Mouse (Mus musculus) hindbrain, postnatal 0 days (tissue): ENCODE measurements around the gene Gm42878. TPM values are rescaled to one million over a fixed set of nuclear protein-coding genes. Genes with fewer than 3 reads are reported as not detected.
"Not testable (repeated sequence)": the region's sequence is repeated elsewhere in the genome, so short reads cannot be mapped to it uniquely, and the experiment has no call there.

Source experiments
- ATAC-seq: fragments of 200-750 bp; cut with Nextera tagmentation; 2 replicates; pipeline ENCODE4 v1.8.0; 2017; ENCODE audit warnings: mild to moderate bottlenecking, moderate TSS enrichment, moderate library complexity
- DNase-seq: peaks from one replicate; pipeline ENCODE4 v3.0.0-alpha.2; 2015; ENCODE audit warnings: low spot score
- H3K27ac ChIP-seq: fragments of 300-500 bp; sonication (generic); 2 replicates; pipeline ENCODE4 v1.5.1; 2014; ENCODE audit warnings: mild to moderate bottlenecking
- H3K27me3 ChIP-seq: fragments of 300-500 bp; sonication (generic); 2 replicates; pipeline ENCODE4 v1.6.1; 2014; ENCODE audit warnings: low read length, mixed read lengths; ENCODE audit not compliant: insufficient read depth
- H3K36me3 ChIP-seq: fragments of 300-500 bp; sonication (generic); 2 replicates; pipeline ENCODE4 v1.6.1; 2014; ENCODE audit warnings: low read length, mixed read lengths; ENCODE audit not compliant: insufficient read depth
- H3K4me1 ChIP-seq: fragments of 300-500 bp; sonication (generic); 2 replicates; pipeline ENCODE4 v1.6.1; 2014; ENCODE audit warnings: antibody characterized with exemption, low read length, mixed read lengths; ENCODE audit not compliant: insufficient read depth
- H3K4me2 ChIP-seq: fragments of 300-500 bp; sonication (generic); 2 replicates; pipeline ENCODE4 v1.6.1; 2014; ENCODE audit warnings: low read depth, mild to moderate bottlenecking, low read length, moderate library complexity, mixed read lengths
- H3K4me3 ChIP-seq: fragments of 300-500 bp; sonication (generic); 2 replicates; pipeline ENCODE4 v1.5.1; 2014; ENCODE audit warnings: low read length
- H3K9ac ChIP-seq: fragments of 300-500 bp; sonication (generic); replicated peaks from 2 replicates; pipeline ENCODE4 v1.6.1; 2014; ENCODE audit warnings: mild to moderate bottlenecking, low read length, moderate library complexity, mixed read lengths
- H3K9me3 ChIP-seq: fragments of 300-500 bp; sonication (generic); 2 replicates; pipeline ENCODE4 v1.6.1; 2016; ENCODE audit warnings: low read length, mixed read lengths
- CTCF ChIP-seq: IDR thresholded peaks from 2 replicates; pipeline ENCODE4 v1.5.1; 2016; ENCODE audit warnings: antibody characterized with exemption, control low read depth, low read depth
- WGBS: fragments of 180-500 bp; shearing (Covaris S2); extraction: QIAGEN DNeasy Blood & Tissue Kit; methylation state at CpG from one replicate; pipeline ENCODE4 v1.1.7; 2014; 5-methylcytosine and 5-hydroxymethylcytosine counted together
- polyA plus RNA-seq: library from polyadenylated mRNA; unstranded; fragments of >200 nt; fragmentation: Nextera tagmentation; extraction: Ambion mirVana; gene quantifications from 2 replicates; pipeline ENCODE4 v1.2.1, GENCODE M21; 2015
- total RNA-seq: library from RNA; depleted of rRNA; stranded (reverse); fragments of >200 nt; gene quantifications from 2 replicates; pipeline ENCODE4 v1.2.3, GENCODE M21; 2014

Gene Gm42878
- total and polyA plus RNA-seq, 2 experiments from 2014 or later, result not detected

DNA sequence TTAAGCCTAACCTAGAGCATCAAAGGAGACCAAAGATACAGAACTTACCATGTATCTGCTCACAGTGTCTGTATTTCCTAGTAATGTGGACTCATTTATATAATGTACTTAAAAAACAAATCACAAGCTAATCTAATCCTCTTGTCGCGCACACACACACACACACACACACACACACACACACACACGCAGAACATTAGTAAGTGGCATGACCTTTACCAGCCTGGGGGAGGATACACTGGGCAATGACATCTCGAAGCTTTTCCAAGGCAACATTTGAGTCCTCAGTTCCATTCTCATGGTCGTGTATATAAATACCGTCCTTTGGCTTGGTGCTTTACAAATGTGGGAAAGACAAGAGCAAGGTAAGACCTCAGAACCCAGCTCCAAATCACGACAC, 18.8 kb downstream of the Gm42878 start:
- no peaks in the 10 kb centered on the region for H3K9me3 ChIP-seq
- no peak overlapping the region for H3K4me3 ChIP-seq
- no peaks in the 10 kb centered on the region for H3K4me1 ChIP-seq
- no peak overlapping the region for H3K4me2 ChIP-seq
- TF ChIP-seq CTCF, result no peak
- H3K36me3 ChIP-seq, result peaks cover 58% of the 10 kb centered on the region
- H3K9ac ChIP-seq, result no peak overlapping the region
- no peaks in the 10 kb centered on the region for H3K27me3 ChIP-seq
- H3K27ac ChIP-seq, result no peak overlapping the region
- 80% methylated on average over 7 of the region's 7 CpGs for WGBS
- ATAC-seq, result no peak
- no peak for DNase-seq

DNA sequence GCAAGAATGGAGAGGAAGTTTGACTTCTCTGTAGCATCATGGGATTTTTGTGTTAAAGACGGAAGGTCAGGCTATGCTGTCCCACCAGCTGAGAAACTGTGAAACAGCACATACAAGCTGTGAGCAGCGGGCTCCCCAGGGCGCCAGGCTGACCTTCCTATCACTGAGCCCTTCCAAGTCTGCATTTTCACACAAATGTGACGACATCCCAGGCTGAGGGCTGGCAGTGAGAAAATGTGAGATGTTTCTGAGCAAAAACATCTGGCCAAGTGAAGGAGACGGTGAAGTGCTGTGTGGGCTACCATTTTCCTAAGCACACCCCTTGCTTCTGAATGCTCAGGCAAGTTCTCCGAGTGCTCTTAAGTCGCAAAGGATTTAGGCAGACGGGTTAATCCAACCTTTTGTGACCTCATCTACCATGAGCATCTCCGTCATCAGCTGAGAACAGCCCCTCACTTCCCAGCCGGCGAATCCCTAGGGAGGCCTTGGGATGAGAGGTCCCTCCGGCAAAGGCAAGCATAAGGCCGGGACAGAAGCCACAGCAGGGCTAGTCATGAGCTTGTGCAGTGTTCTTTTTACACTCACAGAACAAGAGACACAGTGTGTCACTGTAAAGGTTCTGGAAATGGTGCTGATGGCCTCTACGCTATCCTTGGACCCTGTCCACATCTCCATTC, 19.4 kb downstream of the Gm42878 start:
- ATAC-seq, result no peak
- no peak for TF ChIP-seq CTCF
- WGBS, result 88% methylated on average over 14 of the region's 14 CpGs

DNA sequence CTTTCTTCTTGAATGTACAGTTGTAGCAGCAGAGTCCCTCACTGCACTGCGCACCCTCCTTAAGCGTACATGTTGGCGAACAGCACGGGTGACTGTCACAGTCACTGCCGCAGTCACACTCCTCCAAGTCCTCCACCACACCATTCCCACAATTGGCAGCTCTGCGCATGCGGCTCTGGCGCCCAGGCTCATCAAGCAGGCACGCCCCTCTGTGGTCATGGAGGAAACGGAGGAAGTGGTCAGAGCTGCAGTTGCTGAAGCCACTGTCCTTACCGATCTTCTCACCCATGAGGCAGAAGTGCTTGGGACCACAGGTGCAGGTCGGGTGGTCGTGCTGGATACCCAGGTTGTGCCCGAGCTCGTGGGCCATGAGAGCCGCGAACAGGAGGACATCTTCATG, 25.5 kb downstream of the Gm42878 start:
- H3K9ac ChIP-seq, H3K9me3 ChIP-seq, H3K4me1 ChIP-seq, H3K4me3 ChIP-seq, DNase-seq, H3K27ac ChIP-seq, H3K4me2 ChIP-seq, H3K27me3 ChIP-seq, ATAC-seq: not testable (repeated sequence)
- WGBS, result 94% methylated on average over 10 of the region's 17 CpGs
- H3K36me3 ChIP-seq, result peaks cover 18% of the 10 kb centered on the region; the same call in 1 of the 2 replicates

More for the DNA sequence above, 19.4 kb downstream of the Gm42878 start:
- Histone ChIP-seq H3K27me3 (no peaks in the 10 kb centered on the region), H3K9ac (no peak overlapping the region), H3K27ac (no peak overlapping the region), H3K4me3 (no peak overlapping the region), H3K9me3 (no peaks in the 10 kb centered on the region), H3K36me3 (peaks cover 52% of the 10 kb centered on the region), H3K4me1 (no peaks in the 10 kb centered on the region), H3K4me2 (no peak overlapping the region)
- DNase-seq, result no peak

DNA sequence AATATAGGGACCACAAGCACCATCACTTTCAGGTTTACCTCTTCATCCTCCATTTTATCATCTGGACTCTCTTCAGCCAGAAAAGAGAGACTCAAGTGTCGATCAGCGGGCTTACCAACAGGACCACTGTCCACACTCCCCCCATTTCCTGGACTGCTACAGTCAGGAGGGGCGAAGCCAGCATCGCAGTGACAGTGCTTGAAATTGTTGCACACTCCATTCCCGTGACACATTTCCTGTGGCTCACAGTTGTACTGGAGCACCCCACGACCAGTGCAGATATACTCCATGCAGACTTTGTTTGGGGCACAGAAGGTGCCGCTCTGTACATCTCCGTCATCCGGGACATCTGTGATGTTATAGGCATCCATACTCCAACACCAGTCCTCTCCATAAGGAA, 26.3 kb downstream of the Gm42878 start:
- H3K36me3 ChIP-seq, result peaks cover 15% of the 10 kb centered on the region; the same call in 1 of the 2 replicates
- no peak for ATAC-seq
- no peak overlapping the region for H3K9ac ChIP-seq
- no peak overlapping the region for H3K27ac ChIP-seq
- WGBS, result 92% methylated on average over 9 of the region's 9 CpGs
- no peak for DNase-seq
- H3K27me3 ChIP-seq, result no peaks in the 10 kb centered on the region
- H3K4me1 ChIP-seq, result no peaks in the 10 kb centered on the region
- H3K4me2 ChIP-seq, result no peak overlapping the region
- no peaks in the 10 kb centered on the region for H3K9me3 ChIP-seq
- H3K4me3 ChIP-seq, result no peak overlapping the region
- TF ChIP-seq CTCF, result no peak

DNA sequence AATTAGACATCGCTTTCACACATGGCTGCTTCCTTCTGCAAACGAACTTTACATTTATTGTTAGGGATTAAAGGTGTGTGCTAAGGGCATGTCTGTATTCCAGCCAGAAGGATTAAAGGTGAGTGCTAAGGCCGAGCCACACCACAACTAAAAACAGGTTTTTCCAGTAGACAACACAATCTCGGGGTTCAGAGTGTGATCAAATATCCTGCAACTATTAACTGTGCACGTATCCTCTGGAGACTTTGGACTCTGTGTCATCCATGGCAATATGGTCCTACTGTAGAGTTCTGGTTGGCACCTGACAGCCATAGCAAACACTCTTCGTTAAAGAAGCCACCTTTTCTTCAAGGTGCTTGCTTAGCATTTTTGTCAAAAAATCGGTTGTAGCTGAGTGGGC, 35.3 kb downstream of the Gm42878 start:
- no peak overlapping the region for H3K4me3 ChIP-seq
- TF ChIP-seq CTCF, result no peak
- no peaks in the 10 kb centered on the region for H3K36me3 ChIP-seq
- no peaks in the 10 kb centered on the region for H3K4me1 ChIP-seq
- no peak overlapping the region for H3K9ac ChIP-seq
- WGBS, result 87% methylated on average over 7 of the region's 7 CpGs
- H3K27ac ChIP-seq, result no peak overlapping the region
- no peak for ATAC-seq
- H3K9me3 ChIP-seq, result no peaks in the 10 kb centered on the region
- DNase-seq, result no peak
- no peak overlapping the region for H3K4me2 ChIP-seq
- no peaks in the 10 kb centered on the region for H3K27me3 ChIP-seq

DNA sequence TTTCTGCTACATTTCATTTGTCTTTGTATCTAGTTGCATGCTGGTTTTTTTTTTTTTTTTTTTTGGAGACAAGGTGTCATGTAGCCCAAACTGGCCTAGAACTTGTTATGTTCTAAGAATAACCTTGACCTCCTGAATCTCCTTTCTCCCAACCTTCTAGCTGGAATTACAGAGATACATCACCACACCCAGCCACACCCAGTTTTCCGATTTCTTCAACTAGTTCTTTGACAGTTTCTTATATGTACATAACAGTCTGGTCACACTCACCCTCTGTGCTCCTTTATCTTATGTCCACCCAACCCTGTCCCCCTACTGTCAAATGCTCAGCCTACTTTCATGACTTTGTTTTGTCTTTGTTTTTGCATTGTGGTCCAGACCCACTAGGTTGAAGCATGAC, 38.4 kb downstream of the Gm42878 start:
- no peak overlapping the region for H3K9ac ChIP-seq
- no peak overlapping the region for H3K4me2 ChIP-seq
- no peak overlapping the region for H3K4me3 ChIP-seq
- H3K4me1 ChIP-seq, result no peaks in the 10 kb centered on the region
- ATAC-seq (no peak), DNase-seq (no peak)
- H3K27ac ChIP-seq, result no peak overlapping the region
- no peaks in the 10 kb centered on the region for H3K9me3 ChIP-seq
- H3K27me3 ChIP-seq, result no peaks in the 10 kb centered on the region
- 88% methylated on average over 1 of the region's 1 CpGs for WGBS
- H3K36me3 ChIP-seq, result no peaks in the 10 kb centered on the region
- TF ChIP-seq CTCF, result no peak

DNA sequence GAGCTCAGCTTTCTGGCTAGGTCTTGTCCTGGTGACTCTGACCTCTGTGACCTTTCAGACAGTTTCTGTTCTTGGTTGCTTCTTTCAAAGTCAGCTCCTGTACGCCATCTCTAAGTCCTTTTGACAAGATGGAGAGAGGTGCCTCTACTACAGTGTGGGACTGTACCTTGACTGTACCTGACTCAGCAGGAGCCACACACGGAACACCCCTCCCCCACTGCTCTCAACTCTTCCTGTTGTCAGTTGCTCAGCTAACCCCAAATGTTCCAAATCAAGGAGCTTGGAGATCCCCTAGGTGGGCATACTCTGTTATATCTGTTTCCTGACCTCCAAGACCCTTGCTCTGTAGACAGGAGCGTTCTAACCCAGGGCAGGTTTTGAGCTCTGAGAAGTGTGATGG, 42.1 kb downstream of the Gm42878 start, which contains the start of gene Adam1b:
Gene Adam1b (minus strand): TSS at position 205 of the 400 bp plus-strand sequence.
- H3K4me1 ChIP-seq, result no peaks in the 10 kb centered on the region
- no peaks in the 10 kb centered on the region for H3K36me3 ChIP-seq
- no peak within 1 kb of the TSS for H3K4me3 ChIP-seq
- no peak for ATAC-seq
- no peaks in the 10 kb centered on the region for H3K9me3 ChIP-seq
- no peak within 1 kb of the TSS for H3K27ac ChIP-seq
- no peak for DNase-seq
- 90% methylated on average over 3 of the region's 3 CpGs for WGBS
- no peak within 1 kb of the TSS for H3K4me2 ChIP-seq
- no peak within 1 kb of the TSS for H3K9ac ChIP-seq
- no peaks in the 10 kb centered on the region for H3K27me3 ChIP-seq
- TF ChIP-seq CTCF, result no peak

DNA sequence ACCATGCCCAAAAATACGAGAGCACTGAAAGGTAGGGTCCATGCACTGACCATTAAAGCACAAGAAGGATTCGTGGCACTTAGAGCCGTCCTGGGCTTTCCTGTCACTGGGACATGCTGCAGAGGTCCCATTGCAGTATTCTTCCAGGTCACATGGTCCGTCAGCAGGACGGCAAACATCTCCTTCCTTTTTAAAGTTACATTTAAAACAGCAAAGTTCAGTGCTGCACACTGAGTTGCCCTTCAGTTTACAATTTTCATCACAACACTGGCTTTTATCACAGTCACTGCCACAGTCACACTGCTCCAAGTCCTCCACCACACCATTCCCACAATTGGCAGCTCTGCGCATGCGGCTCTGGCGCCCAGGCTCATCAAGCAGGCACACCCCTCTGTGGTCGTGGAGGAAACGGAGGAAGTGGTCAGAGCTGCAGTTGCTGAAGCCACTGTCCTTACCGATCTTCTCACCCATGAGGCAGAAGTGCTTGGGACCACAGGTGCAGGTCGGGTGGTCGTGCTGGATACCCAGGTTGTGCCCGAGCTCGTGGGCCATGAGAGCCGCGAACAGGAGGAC, 43.8 kb downstream of the Gm42878 start:
- not testable (repeated sequence) for H3K4me2 ChIP-seq, DNase-seq, H3K9me3 ChIP-seq, H3K9ac ChIP-seq, H3K36me3 ChIP-seq, H3K4me3 ChIP-seq, H3K27me3 ChIP-seq, H3K4me1 ChIP-seq, ATAC-seq, H3K27ac ChIP-seq
- 76% methylated on average over 10 of the region's 17 CpGs for WGBS
